Mouse (Mus musculus): ENCODE data around the gene Bcas1. TPM values are rescaled to one million over a fixed set of nuclear protein-coding genes. Genes with fewer than 3 reads are reported as not detected.

The Bcas1 gene
- total and polyA plus RNA-seq, 3 experiments, result 0.55 TPM; not detected in 2

DNA sequence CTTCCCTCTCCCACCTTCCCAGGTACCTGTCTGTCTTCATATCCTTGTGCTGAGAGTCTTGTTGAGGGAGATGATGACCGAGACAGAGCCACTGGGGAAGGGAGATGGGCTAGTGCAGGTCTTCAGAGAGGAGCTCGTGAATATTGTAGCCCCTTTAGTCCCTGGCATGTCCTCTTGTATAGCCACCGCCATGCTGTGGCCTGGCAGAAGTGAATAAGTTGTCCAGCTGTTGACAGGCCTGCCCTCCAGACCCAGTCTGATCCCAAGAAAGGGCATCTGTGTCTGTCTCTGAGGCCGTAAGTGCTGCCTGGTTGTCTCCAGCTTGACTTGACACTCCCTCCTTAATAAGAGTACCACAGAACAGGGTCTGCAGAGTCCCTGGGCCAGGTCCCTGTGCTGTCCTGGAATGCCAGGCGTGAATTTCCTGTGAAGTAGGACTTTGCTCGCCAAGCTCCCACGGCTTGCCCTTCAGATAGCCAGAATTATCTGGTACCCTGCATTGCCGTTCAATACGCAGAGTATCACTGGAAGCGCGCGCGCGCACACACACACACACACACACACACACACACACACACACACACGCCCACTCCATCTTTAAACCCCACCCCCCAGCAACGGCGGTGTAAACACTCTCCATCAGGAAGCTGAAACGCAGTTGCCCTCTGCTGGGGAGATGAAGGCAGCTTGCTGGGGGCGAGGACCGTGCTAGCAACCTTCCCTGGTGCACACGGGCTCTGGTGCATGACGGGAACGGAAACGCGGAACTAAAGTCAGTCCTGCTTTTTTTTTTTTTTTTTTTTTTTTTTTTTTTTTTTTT is 108.7 kb downstream of the Bcas1 start:
- H3K27me3 ChIP-seq (ENCODE audit: insufficient read depth, low read length), result no peaks in the 10 kb centered on the region
- no peak overlapping the region for H3K4me3 ChIP-seq (ENCODE audit: low read depth, low read length)
- H3K9me3 ChIP-seq (replicated peaks), result peaks cover 34% of the 10 kb centered on the region
- DNase-seq (ENCODE audit: low spot score) (no peak), ATAC-seq (ENCODE audit: extremely low read depth, insufficient number of reproducible peaks, low FRiP score, poor library complexity, severe bottlenecking) (no peak)
- no peaks in the 10 kb centered on the region for H3K4me1 ChIP-seq (ENCODE audit: insufficient read depth, low read depth, low read length)
- no peaks in the 10 kb centered on the region for H3K36me3 ChIP-seq (replicated peaks)
- no peak for TF ChIP-seq GATA2 (IDR thresholded peaks at IDR 0.05; ENCODE audit: borderline replicate concordance, low read depth, low read length)
- TF ChIP-seq TAL1 (conservative IDR thresholded peaks at IDR 0.05; ENCODE audit: low read depth, low read length), result no peak
- TF ChIP-seq GATA1 (IDR thresholded peaks at IDR 0.05; ENCODE audit: borderline replicate concordance, low read length), result no peak
- TF ChIP-seq POLR2AphosphoS5 (IDR thresholded peaks at IDR 0.05; ENCODE audit: insufficient replicate concordance, low read depth, low read length), result no peak
- no peak for TF ChIP-seq CTCF (IDR thresholded peaks at IDR 0.05; ENCODE audit: low read depth, low read length)

DNA sequence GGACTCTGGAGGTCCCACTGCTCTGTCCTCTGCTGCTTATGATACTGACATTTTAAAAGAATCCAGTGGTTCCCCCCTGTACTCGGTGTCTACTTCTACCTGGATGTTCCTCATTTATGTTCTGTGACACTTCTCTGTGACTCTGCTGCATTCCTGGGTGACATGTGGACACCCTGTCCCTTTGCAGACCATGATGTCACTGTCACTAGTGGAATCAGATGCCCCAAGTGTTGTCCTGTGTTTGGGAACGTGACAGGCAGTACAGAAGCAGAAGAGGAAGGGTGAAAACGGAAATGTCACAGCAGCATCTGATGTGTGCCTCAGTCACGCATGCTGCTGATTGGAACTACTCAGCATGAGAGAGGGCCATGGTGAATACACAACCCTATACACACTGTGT is 110.9 kb downstream of the Bcas1 start:
- TF ChIP-seq GATA1 (IDR thresholded peaks at IDR 0.05; ENCODE audit: borderline replicate concordance, low read length), result no peak
- TF ChIP-seq CTCF (IDR thresholded peaks at IDR 0.05; ENCODE audit: low read depth, low read length), result no peak
- no peak for TF ChIP-seq GATA2 (IDR thresholded peaks at IDR 0.05; ENCODE audit: borderline replicate concordance, low read depth, low read length)
- no peak for TF ChIP-seq TAL1 (conservative IDR thresholded peaks at IDR 0.05; ENCODE audit: low read depth, low read length)
- TF ChIP-seq POLR2AphosphoS5 (IDR thresholded peaks at IDR 0.05; ENCODE audit: insufficient replicate concordance, low read depth, low read length), result no peak
- no peak for DNase-seq (ENCODE audit: low spot score)
- H3K36me3 ChIP-seq (replicated peaks), result no peaks in the 10 kb centered on the region
- H3K4me1 ChIP-seq (ENCODE audit: insufficient read depth, low read depth, low read length), result no peaks in the 10 kb centered on the region
- no peak for ATAC-seq (ENCODE audit: extremely low read depth, insufficient number of reproducible peaks, low FRiP score, poor library complexity, severe bottlenecking)
- peaks cover 40% of the 10 kb centered on the region for H3K9me3 ChIP-seq (replicated peaks)
- H3K4me3 ChIP-seq (ENCODE audit: low read depth, low read length), result no peak overlapping the region
- no peaks in the 10 kb centered on the region for H3K27me3 ChIP-seq (ENCODE audit: insufficient read depth, low read length)

DNA sequence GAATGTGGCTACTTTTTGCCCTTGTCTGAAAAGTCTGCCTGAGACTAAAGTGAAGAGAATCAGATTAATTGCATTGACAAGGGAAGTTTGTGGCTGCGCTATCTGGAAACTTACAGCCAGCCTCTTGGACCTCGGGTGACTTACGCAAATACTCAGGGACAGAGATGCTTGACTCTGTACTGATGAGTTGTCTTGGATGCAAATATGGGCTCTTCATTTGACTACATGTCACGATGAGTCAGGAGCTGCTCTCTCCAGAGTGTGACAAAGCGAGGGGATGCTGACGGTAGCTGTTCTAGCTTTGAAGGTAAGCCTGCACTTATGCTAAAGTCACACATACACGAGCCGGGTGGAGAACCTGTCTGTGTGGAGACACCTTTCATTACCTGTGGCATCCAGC is 111.3 kb downstream of the Bcas1 start:
- Histone ChIP-seq H3K36me3 (replicated peaks) (no peaks in the 10 kb centered on the region), H3K4me3 (ENCODE audit: low read depth, low read length) (no peak overlapping the region), H3K27me3 (ENCODE audit: insufficient read depth, low read length) (no peaks in the 10 kb centered on the region), H3K4me1 (ENCODE audit: insufficient read depth, low read depth, low read length) (no peaks in the 10 kb centered on the region), H3K9me3 (replicated peaks) (peaks cover 42% of the 10 kb centered on the region)
- DNase-seq (ENCODE audit: low spot score) (no peak), ATAC-seq (ENCODE audit: extremely low read depth, insufficient number of reproducible peaks, low FRiP score, poor library complexity, severe bottlenecking) (no peak)
- TF ChIP-seq GATA2 (IDR thresholded peaks at IDR 0.05; ENCODE audit: borderline replicate concordance, low read depth, low read length), result no peak
- no peak for TF ChIP-seq TAL1 (conservative IDR thresholded peaks at IDR 0.05; ENCODE audit: low read depth, low read length)
- TF ChIP-seq CTCF (IDR thresholded peaks at IDR 0.05; ENCODE audit: low read depth, low read length), result no peak
- TF ChIP-seq POLR2AphosphoS5 (IDR thresholded peaks at IDR 0.05; ENCODE audit: insufficient replicate concordance, low read depth, low read length), result no peak
- no peak for TF ChIP-seq GATA1 (IDR thresholded peaks at IDR 0.05; ENCODE audit: borderline replicate concordance, low read length)

DNA sequence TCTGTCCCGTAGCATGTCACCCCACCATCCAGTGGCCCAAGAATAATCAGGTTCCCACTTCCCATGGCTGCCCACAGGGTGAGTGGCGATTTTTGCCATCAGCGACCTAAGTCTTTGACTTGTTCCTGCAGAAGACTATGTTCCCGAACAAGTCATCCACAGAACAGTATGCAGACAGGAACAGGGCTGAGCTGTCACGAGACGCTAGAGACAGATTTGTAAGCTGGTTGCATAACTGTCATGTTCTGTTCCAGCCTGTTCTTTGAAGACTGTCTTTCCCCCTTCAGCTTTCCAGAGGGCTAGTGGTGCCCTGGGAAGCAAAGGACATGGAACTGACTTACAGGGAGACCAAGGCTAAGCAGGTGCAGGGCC is 116.7 kb downstream of the Bcas1 start:
- Histone ChIP-seq H3K4me3 (ENCODE audit: low read depth, low read length) (no peak overlapping the region), H3K4me1 (ENCODE audit: insufficient read depth, low read depth, low read length) (no peaks in the 10 kb centered on the region), H3K36me3 (replicated peaks) (no peaks in the 10 kb centered on the region), H3K27me3 (ENCODE audit: insufficient read depth, low read length) (no peaks in the 10 kb centered on the region), H3K9me3 (replicated peaks) (peaks cover 37% of the 10 kb centered on the region)
- ATAC-seq (ENCODE audit: extremely low read depth, insufficient number of reproducible peaks, low FRiP score, poor library complexity, severe bottlenecking) (no peak), DNase-seq (ENCODE audit: low spot score) (no peak)
- no peak for TF ChIP-seq CTCF (IDR thresholded peaks at IDR 0.05; ENCODE audit: low read depth, low read length)
- TF ChIP-seq POLR2AphosphoS5 (IDR thresholded peaks at IDR 0.05; ENCODE audit: insufficient replicate concordance, low read depth, low read length), result no peak
- TF ChIP-seq TAL1 (conservative IDR thresholded peaks at IDR 0.05; ENCODE audit: low read depth, low read length), result no peak
- no peak for TF ChIP-seq GATA1 (IDR thresholded peaks at IDR 0.05; ENCODE audit: borderline replicate concordance, low read length)
- TF ChIP-seq GATA2 (IDR thresholded peaks at IDR 0.05; ENCODE audit: borderline replicate concordance, low read depth, low read length), result no peak

DNA sequence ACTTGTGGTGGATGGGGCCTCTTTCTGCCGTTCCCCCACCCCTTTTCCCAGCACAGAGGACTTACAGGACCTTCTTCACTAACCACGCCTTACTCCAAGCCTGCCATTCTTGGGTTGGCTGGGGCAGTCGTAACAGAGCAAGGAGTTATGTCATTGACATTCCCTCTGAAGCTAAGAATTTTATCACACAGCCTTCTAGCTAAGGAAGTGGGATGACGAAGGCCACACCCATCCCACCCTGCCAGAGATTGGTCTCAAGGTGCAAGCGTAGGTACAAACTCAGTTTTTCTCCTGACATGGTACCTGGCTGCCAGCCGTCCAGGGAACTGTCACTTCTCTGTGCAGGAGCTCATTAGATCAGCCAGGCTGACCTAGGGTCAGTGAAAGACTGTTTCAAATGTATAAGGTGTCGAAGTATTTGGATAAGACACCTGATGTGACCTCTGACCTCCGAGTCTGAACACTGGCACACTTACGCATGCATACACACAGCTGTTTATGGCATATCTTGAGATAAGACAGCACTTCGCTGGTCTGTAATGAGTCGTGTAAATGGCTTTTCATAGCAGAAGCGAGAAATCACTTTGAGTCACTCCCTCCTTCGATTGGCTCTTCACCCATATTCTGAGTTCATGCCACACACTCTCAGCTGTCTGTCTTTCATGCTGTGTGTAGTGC is 117.2 kb downstream of the Bcas1 start:
- no peak for DNase-seq (ENCODE audit: low spot score)
- TF ChIP-seq POLR2AphosphoS5 (IDR thresholded peaks at IDR 0.05; ENCODE audit: insufficient replicate concordance, low read depth, low read length) (no peak), CTCF (IDR thresholded peaks at IDR 0.05; ENCODE audit: low read depth, low read length) (no peak), TAL1 (conservative IDR thresholded peaks at IDR 0.05; ENCODE audit: low read depth, low read length) (no peak), GATA2 (IDR thresholded peaks at IDR 0.05; ENCODE audit: borderline replicate concordance, low read depth, low read length) (no peak), GATA1 (IDR thresholded peaks at IDR 0.05; ENCODE audit: borderline replicate concordance, low read length) (no peak)
- Histone ChIP-seq H3K4me1 (ENCODE audit: insufficient read depth, low read depth, low read length) (no peaks in the 10 kb centered on the region), H3K4me3 (ENCODE audit: low read depth, low read length) (no peak overlapping the region), H3K9me3 (replicated peaks) (peaks cover 34% of the 10 kb centered on the region), H3K27me3 (ENCODE audit: insufficient read depth, low read length) (no peaks in the 10 kb centered on the region), H3K36me3 (replicated peaks) (no peaks in the 10 kb centered on the region)
- ATAC-seq (ENCODE audit: extremely low read depth, insufficient number of reproducible peaks, low FRiP score, poor library complexity, severe bottlenecking), result no peak

DNA sequence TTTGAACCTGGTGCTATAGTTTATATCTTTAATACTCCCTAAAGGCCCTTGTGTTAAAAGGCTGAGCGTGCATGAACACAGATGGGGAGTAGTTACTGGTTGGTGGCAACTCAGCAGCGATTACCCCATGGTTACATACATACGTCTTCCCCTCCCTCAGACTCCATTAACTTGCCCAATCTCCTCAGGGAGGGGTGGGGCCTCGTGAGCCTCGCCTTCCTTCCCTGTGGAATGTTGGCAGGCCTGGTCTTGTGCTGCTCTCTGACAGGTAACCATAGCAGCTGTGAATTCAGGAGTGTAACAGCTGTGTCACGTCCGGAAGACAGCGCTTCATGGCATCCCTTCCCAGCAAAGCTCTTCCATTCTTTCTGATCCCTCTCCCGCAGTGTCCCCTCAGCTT is 118.7 kb downstream of the Bcas1 start:
- no peak for TF ChIP-seq CTCF (IDR thresholded peaks at IDR 0.05; ENCODE audit: low read depth, low read length)
- no peak for TF ChIP-seq POLR2AphosphoS5 (IDR thresholded peaks at IDR 0.05; ENCODE audit: insufficient replicate concordance, low read depth, low read length)
- Histone ChIP-seq H3K4me3 (ENCODE audit: low read depth, low read length) (no peak overlapping the region), H3K36me3 (replicated peaks) (no peaks in the 10 kb centered on the region), H3K27me3 (ENCODE audit: insufficient read depth, low read length) (no peaks in the 10 kb centered on the region), H3K4me1 (ENCODE audit: insufficient read depth, low read depth, low read length) (no peaks in the 10 kb centered on the region), H3K9me3 (replicated peaks) (peaks cover 33% of the 10 kb centered on the region)
- no peak for ATAC-seq (ENCODE audit: extremely low read depth, insufficient number of reproducible peaks, low FRiP score, poor library complexity, severe bottlenecking)
- DNase-seq (ENCODE audit: low spot score), result no peak

All from G1E (cell line).